Mouse (Mus musculus) frontal cortex, postnatal 10 days (tissue): Measurements from ENCODE around the gene Cd300lf.
A peak's percentile ranks its signal among the peaks of the same experiment; 100 is the strongest.

Experiments
- DNase-seq, 2 experiments: peaks; one replicate each; pipeline ENCODE4 v3.0.0; 2022; ENCODE audit warnings: low spot score in 2 of 2, mixed read lengths in 1 of 2

Cd300lf gene

DNA sequence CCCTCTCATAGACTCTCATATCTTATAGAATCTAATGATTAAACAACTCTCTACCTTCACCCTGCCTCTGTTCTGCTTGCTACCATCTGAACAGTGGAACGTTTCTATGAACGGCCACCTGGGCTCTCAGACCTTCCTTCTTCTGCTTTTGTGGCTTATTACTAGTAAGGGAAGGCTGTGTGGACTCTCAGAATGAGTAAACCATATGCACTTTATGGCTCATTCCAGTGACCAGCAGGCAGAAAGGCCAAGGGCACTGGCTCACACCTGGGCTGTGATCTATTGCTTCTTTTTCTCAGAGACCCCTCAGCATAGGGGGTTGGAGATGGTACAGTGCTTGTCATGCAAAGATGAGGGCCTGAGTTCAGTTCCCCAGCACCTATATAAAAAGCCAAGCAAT, 27.2 kb downstream of the Cd300lf start:
- DNase-seq, result no peak

- DNase-seq, result no peak
Observed at GRCm38 (mm10) chr11:115104769-115105563, 28.8 kb downstream of the Cd300lf start.

- no peak for DNase-seq
Observed at GRCm38 (mm10) chr11:115103470-115104413, 30.1 kb downstream of the Cd300lf start.

DNA sequence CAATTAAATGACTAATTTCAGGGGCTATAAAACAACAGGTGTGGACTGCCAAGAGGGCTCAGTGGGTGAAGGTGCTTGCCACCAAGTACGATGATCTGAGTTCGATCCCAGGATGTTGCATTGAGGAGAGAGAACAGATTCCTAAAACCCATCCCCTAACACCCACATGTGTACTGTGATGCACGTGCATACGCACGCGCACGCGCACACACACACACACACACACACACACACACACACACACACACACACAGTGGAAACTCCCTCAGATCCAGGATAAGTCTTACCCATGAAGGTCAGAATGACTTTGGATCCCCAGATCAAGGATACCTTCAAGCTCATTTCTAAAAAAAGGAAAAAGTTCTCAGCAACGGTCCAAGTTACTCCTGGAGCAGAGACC, 31.7 kb downstream of the Cd300lf start:
- no peak for DNase-seq

- no peak for DNase-seq
Observed at GRCm38 (mm10) chr11:115101615-115102051, 32.2 kb downstream of the Cd300lf start.

GRCm38 (mm10) chr11:115100741-115101140, 33.1 kb downstream of the Cd300lf start:
- DNase-seq, result no peak

- DNase-seq, result no peak
Observed at GRCm38 (mm10) chr11:115100032-115100621, 33.7 kb downstream of the Cd300lf start.

GRCm38 (mm10) chr11:115099241-115099840, 34.5 kb downstream of the Cd300lf start:
- DNase-seq, result no peak

GRCm38 (mm10) chr11:115098203-115098932, 35.4 kb downstream of the Cd300lf start:
- peak in 1 of 2 experiments; percentile 24 for DNase-seq

DNA sequence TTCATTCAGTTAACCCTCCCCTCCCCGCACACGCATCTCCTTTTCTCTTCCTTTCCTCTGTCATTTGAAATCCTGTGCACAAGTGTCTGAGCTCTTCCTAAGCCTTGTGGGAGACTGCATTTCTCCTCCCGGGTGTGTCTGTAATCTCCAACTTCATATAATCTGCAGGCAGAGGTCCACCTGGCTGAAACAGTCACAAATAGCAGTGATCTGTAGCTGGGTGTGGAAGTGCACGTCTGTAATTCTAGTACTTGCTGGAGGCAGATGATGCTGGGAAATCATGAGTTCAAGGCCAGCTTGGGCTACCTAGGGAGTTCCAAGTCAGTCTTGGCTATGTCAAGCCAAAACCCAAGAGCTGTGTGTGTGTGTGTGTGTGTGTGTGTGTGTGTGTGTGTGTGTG, 41.7 kb downstream of the Cd300lf start:
- DNase-seq, result no peak

DNA sequence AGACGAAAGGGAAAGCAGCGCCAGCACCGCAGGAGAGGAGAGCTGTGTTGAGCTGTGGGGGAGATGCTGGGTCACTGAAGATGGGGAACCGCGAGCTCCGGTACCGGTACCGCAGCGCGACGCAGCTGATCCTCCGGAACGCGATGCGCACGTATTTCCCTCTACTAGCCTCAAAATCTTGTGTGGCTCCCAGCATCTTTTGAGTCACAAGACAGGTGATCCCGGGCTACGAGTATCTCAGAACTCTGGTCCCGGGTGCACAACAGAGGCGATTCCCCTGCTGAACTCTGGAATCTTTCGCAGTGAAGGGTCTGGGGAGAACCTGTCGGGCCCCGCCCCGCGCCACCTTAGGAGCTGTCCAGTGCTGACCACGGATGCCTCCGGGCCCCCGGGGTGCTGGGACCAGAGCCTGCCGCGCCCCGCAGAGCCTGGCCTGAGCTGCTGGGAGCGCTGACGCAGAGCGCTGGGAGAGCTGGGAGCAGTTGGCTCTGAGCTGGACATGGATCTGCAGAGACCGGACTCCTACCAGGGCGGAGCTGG, 42.4 kb downstream of the Cd300lf start, which contains the start of gene Rab37:
Gene Rab37, plus strand, starts transcription at position 70 of the 540 bp plus-strand sequence.
- no peak for DNase-seq

DNA sequence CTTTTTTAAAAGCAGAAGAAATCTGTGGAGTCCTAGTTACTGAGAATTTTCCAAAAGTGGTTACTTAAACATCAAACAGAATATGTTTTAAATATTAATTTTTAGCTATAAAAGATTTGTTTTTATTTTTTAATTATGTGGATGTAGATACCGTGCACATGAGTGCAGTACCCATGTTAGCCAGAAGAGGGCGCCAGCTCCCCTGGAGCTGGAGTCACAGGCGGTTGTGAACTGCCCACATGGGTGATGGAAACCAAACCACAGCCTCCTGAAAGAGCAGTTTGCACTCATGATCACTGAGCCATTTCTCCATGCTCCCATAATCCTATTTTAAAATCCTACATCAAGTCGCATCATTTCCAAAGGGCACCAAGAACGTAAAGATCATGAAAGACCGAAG, 43.9 kb downstream of the Cd300lf start:
- no peak for DNase-seq

DNA sequence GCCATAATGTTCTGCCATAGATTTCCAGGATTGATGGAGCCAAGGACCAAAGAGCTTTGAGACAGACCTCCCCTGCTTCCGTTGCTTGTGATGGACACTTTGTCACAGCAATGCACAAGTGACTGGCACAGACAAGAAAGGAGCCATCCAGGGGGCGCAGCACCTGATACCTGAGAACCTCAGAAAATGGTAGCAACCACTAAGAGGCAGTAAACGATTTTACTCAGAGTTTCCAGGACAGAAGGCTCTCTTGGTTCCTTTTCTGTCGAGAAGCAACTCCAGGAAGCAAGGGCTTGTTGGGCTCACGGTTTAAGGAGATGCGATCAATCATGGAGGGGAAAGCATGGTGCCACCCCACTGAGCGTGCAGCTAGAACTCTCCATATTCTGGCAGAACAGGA, 47.6 kb downstream of the Cd300lf start:
- no peak for DNase-seq

- DNase-seq, result no peak
Observed at GRCm38 (mm10) chr11:115085064-115085463, 48.7 kb downstream of the Cd300lf start.

GRCm38 (mm10) chr11:115084595-115084994, 49.2 kb downstream of the Cd300lf start:
- no peak for DNase-seq

DNA sequence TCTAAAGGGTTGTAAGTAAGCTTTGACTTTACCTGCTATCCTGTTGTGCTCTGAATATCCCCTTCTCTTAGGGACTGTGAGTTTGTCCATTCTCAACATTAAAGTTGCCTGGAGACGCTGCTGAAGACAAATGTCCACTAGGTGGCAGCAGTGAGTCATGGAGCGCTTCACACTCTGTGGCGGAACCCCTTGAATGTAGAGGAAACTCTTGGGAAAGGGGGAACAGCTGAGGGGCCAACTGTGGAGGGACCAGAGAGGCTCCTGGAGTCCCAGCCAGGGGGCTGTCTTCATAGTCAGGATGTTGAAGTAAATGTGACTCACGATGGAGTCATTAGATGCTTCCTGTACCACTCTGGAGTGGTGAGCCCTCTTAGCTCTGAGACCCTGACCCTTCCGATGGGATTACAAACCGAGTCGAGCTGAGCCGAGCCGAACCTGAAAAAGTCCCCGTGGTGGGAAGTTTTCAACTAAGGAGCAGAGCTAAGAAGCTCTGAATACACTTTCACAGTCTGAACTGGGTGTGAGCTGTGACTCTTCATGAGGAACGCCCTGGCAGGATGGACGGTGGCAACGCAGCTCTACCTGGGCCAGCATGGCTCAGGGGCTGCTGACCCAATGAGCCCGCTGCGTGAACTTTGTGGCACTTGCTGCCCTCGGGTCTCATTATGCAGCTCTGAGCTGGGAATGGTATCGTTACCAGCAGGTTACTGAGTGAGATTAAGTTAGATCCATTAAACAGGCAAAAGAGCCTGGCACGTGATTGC, 50.2 kb downstream of the Cd300lf start:
- DNase-seq, result peak in 1 of 2 experiments; percentile 74

GRCm38 (mm10) chr11:115082196-115082595, 51.6 kb downstream of the Cd300lf start:
- DNase-seq, result no peak

GRCm38 (mm10) chr11:115081373-115081772, 52.4 kb downstream of the Cd300lf start:
- DNase-seq, result no peak

- peak; percentile 21 to 35 for DNase-seq
Observed at GRCm38 (mm10) chr11:115080886-115081285, 52.9 kb downstream of the Cd300lf start.

- no peak for DNase-seq
Observed at GRCm38 (mm10) chr11:115078680-115079079, 55.1 kb downstream of the Cd300lf start.
